Mouse (Mus musculus) kidney, adult 2 months (tissue): ENCODE data around the gene Lime1. TPM values are rescaled to one million over a fixed set of nuclear protein-coding genes. Genes with fewer than 3 reads are reported as not detected.

Experiments used
- DNase-seq: peaks from one replicate; pipeline ENCODE4 v3.0.0; 2021
- H3K27ac ChIP-seq: fragments of 200-500 bp; 2 replicates; pipeline ENCODE4 v1.5.1; 2012; ENCODE audit warnings: low read depth, low read length, control low read depth, inconsistent platforms; ENCODE audit not compliant: insufficient read depth
- H3K27me3 ChIP-seq: fragments of 200-500 bp; replicated peaks from 2 replicates; pipeline ENCODE4 v1.6.1; 2012; ENCODE audit warnings: mild to moderate bottlenecking, moderate library complexity, low read length, inconsistent platforms; ENCODE audit not compliant: control insufficient read depth, insufficient read depth
- H3K36me3 ChIP-seq: fragments of 200-500 bp; 2 replicates; pipeline ENCODE4 v1.6.1; 2012; ENCODE audit warnings: mild to moderate bottlenecking, moderate library complexity, low read length, inconsistent platforms; ENCODE audit not compliant: control insufficient read depth, insufficient read depth
- H3K4me1 ChIP-seq: fragments of 200-500 bp; 2 replicates; pipeline ENCODE4 v1.6.1; 2011; ENCODE audit warnings: low read length; ENCODE audit not compliant: control insufficient read depth, insufficient read depth
- H3K4me3 ChIP-seq: fragments of 200-500 bp; 2 replicates; pipeline ENCODE4 v1.5.1; 2011; ENCODE audit warnings: mild to moderate bottlenecking, low read depth, low read length, control low read depth; ENCODE audit not compliant: insufficient read depth
- CTCF ChIP-seq: fragments of 200-500 bp; conservative IDR thresholded peaks from 2 replicates; pipeline ENCODE4 v1.5.1; 2011; ENCODE audit warnings: low read depth, mild to moderate bottlenecking, control low read depth, low read length, moderate library complexity, mixed read lengths; ENCODE audit not compliant: insufficient read depth, insufficient read length
- POLR2A ChIP-seq: fragments of 200-500 bp; IDR thresholded peaks from one replicate; pipeline ENCODE4 v1.6.1; 2011; ENCODE audit warnings: low read depth, low read length, control low read depth
- WGBS: fragments of 180-500 bp; shearing (Covaris S2); methylation state at CpG from one replicate; pipeline ENCODE4 v1.1.7; 2018; 5-methylcytosine and 5-hydroxymethylcytosine counted together
- polyA plus RNA-seq: library from polyadenylated mRNA; depleted of rRNA; stranded (reverse); fragments of >200 nt; gene quantifications from 2 replicates; pipeline ENCODE4 v1.2.3, GENCODE M21; 2012; rRNA removed

The Lime1 gene
- polyA plus RNA-seq, result 35.1 and 53.7 TPM in 2 replicates

DNA sequence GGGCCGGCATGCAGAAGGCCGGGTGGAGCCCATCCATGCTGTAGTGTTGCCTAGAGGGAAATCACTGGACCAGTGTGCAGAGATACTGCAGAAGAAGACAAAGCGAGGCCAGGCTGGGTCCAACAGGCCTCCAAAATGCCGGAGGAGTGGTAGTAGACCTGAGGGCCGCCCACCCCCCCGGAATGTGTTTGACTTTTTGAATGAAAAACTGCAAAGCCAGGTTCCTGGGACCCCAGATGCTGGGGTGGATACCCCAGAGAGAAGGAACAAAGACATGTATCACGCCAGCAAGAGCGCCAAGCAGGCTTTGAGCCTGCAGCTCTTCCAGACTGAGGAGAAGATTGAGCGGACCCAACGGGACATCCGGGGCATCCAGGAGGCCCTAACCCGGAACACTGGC is at the start of gene Lime1:
Gene Lime1, plus strand, starts transcription at position 301 of the 400 bp plus-strand sequence.
- Histone ChIP-seq H3K4me3 (no peak within 1 kb of the TSS), H3K4me1 (no peaks in the 10 kb centered on the region), H3K36me3 (0 out of 2 replicates have a peak, but pooled peaks cover 3% of the 10 kb centered on the region), H3K27ac (no peak within 1 kb of the TSS), H3K27me3 (no peaks in the 10 kb centered on the region)
- no peak for DNase-seq
- TF ChIP-seq CTCF, result no peak
- TF ChIP-seq POLR2A, result no peak
- WGBS, result 98% methylated on average over 12 of the region's 12 CpGs

DNA sequence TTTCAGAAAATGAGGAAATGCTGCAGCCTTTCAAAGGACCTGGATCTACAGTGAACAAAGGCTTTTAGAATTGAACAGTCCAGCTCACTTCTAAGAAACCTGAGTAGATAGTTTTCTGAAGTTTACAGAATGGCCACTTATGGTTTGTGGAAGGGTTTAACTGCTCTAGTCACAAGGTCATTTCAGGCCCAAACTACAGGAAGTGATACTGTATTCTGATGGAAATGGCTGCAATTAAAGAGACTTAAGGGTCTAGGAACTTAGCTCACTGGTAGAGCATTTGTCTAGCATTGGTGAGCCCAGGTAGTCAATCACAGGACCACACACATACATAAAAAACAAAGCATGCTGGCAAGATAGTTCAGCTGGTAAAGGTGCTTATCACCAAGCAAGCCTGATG is 47.3 kb upstream of the Lime1 start:
- Histone ChIP-seq H3K27ac (no peak overlapping the region), H3K4me3 (no peak overlapping the region), H3K36me3 (no peaks in the 10 kb centered on the region; the same call in 1 of the 2 replicates), H3K27me3 (no peaks in the 10 kb centered on the region), H3K4me1 (no peaks in the 10 kb centered on the region)
- TF ChIP-seq POLR2A (no peak), CTCF (no peak)
- no peak for DNase-seq

DNA sequence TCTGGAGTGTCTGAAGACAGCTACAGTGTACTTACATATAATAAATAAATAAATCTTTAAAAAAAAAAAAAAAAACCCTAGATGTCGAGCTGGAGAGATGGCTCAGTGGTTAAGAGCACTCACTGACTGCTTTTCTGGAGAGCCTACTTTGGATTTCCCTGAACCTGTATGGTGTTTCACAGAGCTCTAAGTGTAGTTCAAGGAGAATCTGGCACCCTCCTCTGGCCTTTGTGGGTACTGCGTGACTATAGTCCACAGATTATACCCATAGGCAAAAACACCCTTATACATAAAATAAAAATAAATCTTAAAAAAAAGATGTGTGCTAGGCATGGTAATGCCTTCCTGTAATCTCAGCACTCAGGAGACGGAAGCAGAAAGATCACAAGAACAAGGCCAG is 45.9 kb upstream of the Lime1 start:
- no peaks in the 10 kb centered on the region for H3K4me1 ChIP-seq
- no peak overlapping the region for H3K4me3 ChIP-seq
- WGBS, result 65% methylated on average over 3 of the region's 3 CpGs
- DNase-seq, result peak; percentile 78
- peak; percentile 49 for TF ChIP-seq CTCF
- no peak for TF ChIP-seq POLR2A
- no peaks in the 10 kb centered on the region; the same call in none of the 2 replicates for H3K36me3 ChIP-seq
- no peak overlapping the region for H3K27ac ChIP-seq
- no peaks in the 10 kb centered on the region for H3K27me3 ChIP-seq

DNA sequence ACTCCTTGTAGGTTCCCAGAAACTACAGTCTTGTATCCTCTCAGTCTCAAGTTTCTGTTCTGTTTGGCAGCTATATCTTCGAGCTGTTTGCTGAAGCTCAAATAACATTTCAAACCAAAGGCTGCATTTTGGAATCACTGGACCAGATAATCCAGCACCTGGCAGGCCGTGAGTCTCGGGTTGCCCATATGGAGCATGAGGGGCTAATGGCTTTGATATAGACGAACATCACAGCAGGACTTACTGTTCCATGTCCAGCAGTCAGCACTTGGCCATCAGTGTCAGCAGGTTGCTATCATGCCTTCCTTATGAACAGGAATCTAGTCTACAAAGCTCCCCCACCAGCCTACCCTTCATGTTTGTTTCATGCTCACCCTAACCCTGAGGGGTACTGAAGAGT is 39.5 kb upstream of the Lime1 start:
- TF ChIP-seq CTCF (no peak), POLR2A (no peak)

DNA sequence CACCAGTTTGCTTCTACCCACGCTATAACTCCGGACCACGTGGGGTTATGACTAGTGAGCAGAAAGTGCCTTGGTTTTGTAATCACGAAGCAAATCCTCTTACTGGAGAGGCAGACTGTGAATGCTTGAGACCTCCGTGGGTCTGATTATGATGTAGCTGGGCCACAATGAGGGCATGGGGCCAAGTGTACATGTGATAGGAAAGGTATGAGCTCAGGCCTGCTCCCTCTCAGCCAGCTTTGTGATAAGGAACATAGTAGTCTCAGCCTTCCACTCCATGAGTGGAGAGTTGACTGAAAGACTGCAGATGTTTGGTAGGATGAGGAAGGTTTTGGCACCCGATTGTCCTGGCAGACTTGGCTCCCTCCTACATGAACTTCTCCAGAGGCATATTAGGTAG is 37.1 kb upstream of the Lime1 start:
- no peak overlapping the region for H3K27ac ChIP-seq
- no peaks in the 10 kb centered on the region for H3K4me1 ChIP-seq
- H3K4me3 ChIP-seq, result no peak overlapping the region
- H3K27me3 ChIP-seq, result no peaks in the 10 kb centered on the region
- TF ChIP-seq CTCF (no peak), POLR2A (no peak)
- no peak for DNase-seq
- no peaks in the 10 kb centered on the region; the same call in none of the 2 replicates for H3K36me3 ChIP-seq
- WGBS, result 92% methylated on average over 6 of the region's 6 CpGs

More for the DNA sequence above, 39.5 kb upstream of the Lime1 start:
- Histone ChIP-seq H3K27me3 (no peaks in the 10 kb centered on the region), H3K4me3 (no peak overlapping the region), H3K27ac (no peak overlapping the region), H3K36me3 (no peaks in the 10 kb centered on the region; the same call in none of the 2 replicates), H3K4me1 (no peaks in the 10 kb centered on the region)
- no peak for DNase-seq
- 51% methylated on average over 4 of the region's 4 CpGs for WGBS

DNA sequence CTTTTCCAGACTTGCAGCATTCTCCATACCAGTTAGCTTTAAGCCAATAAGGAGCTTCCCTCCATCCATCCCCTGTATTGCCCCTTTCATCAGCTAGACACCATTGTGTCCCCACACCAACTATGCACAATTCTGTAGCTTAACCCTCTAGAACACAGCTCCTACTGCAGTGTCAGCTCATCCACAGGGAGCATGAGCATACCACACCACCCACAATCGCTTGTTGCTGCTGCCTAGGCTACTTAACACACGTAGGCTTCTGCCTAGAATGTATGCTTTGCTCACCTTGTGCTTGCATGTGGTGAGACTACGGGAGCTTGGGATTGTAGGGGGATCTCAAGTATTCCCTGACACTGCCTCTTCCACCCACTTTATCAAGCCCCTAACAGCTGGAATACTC is 23.1 kb upstream of the Lime1 start:
- DNase-seq, result no peak
- Histone ChIP-seq H3K27me3 (no peaks in the 10 kb centered on the region), H3K27ac (no peak overlapping the region), H3K4me3 (no peak overlapping the region), H3K4me1 (no peaks in the 10 kb centered on the region), H3K36me3 (peaks cover 2% of the 10 kb centered on the region; the same call in 1 of the 2 replicates)
- 93% methylated on average over 3 of the region's 3 CpGs for WGBS
- TF ChIP-seq CTCF (no peak), POLR2A (no peak)

DNA sequence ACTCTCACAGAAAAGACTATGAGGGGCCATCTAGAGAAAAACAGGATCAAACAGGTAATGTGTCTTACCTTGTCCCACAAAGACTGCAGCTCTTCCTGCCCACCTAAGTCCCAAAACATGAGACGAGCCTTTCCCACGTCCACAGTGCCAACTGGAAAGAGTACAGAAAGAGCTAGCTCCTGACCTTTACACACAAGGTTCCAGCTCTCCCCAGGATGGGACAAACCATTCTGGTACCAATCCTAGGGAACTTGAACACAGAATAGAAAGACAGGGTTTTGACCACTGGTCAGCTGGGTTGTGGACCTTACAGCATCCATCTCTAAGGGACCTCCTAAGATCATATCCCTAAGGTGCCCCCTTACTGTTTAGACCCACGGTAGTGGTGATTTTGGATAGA is 15.9 kb upstream of the Lime1 start:
- Histone ChIP-seq H3K27me3 (no peaks in the 10 kb centered on the region), H3K4me3 (no peak overlapping the region), H3K36me3 (peaks cover 2% of the 10 kb centered on the region; the same call in 1 of the 2 replicates), H3K27ac (no peak overlapping the region), H3K4me1 (peaks cover 6% of the 10 kb centered on the region; the same call in 1 of the 2 replicates)
- 62% methylated on average over 3 of the region's 3 CpGs for WGBS
- DNase-seq, result no peak
- TF ChIP-seq CTCF (no peak), POLR2A (no peak)

DNA sequence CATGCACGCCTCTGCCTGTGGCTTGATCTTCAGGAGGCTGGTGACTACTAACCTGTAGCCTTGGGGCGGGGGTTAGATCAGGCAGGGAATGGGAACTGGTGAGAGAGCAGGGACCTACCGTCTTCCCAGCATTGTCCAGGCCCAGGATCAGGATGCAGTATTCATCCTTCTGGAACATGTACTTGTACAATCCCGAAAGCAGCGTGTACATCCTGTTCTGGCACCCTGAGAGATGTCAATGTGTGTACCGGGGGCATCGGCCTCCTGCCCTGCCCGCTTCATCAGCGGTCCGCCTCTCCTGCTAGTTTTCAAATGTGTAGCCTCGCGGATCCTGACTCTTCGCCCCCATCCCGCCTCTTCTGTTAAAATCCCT is 15.4 kb upstream of the Lime1 start:
- DNase-seq, result no peak
- WGBS, result 5% methylated on average over 14 of the region's 14 CpGs
- Histone ChIP-seq H3K4me1 (peaks cover 6% of the 10 kb centered on the region; the same call in 1 of the 2 replicates), H3K27ac (no peak overlapping the region), H3K36me3 (peaks cover 2% of the 10 kb centered on the region; the same call in 1 of the 2 replicates), H3K27me3 (no peaks in the 10 kb centered on the region), H3K4me3 (peak overlapping the region; percentile 75)
- no peak for TF ChIP-seq POLR2A
- no peak for TF ChIP-seq CTCF
